Mouse (Mus musculus): Measurements from ENCODE around the gene Fsip1. TPM values are rescaled to one million over a fixed set of nuclear protein-coding genes. Genes with fewer than 3 reads are reported as not detected.
A peak's percentile ranks its signal among the peaks of the same experiment; 100 is the strongest.
"Not testable (repeated sequence)": the region's sequence is repeated elsewhere in the genome, so short reads cannot be mapped to it uniquely, and the experiment has no call there.

Fsip1 gene
- 0.79 and 1.5 TPM in 2 replicates for polyA plus RNA-seq (2015; fragmentation: Nextera tagmentation; extraction: Ambion mirVana)

DNA sequence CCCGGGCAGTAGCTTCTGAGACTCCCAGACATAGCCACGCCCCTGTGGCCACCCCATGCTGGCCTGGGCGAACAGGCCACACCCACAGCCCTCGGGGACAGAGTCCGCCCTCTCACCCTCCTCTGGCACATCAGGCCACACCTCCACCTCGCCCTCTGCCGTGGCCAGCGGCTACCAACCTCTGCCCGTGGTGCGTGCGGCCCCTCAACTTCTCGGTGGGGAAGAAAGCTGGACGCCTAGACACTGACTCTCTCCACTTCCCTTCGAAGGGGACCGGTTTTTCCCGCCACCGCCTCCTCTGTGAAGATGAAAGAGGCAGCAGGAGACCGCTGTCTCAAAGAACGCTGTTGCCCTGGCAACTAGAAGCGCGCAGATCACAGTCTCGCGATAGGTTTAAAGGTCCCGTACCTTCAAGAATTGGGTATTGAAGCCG lies at the start of gene Fsip1:
Gene Fsip1, minus strand, starts transcription at position 346 of the 433 bp plus-strand sequence.
- Histone ChIP-seq H3K27me3 (no peaks in the 10 kb centered on the region), H3K9ac (peak within 1 kb of the TSS; percentile 62; the same call in 1 of the 2 replicates), H3K4me1 (peaks cover 4% of the 10 kb centered on the region; the same call in 1 of the 2 replicates), H3K36me3 (no peaks in the 10 kb centered on the region), H3K4me2 (peak within 1 kb of the TSS; percentile 71), H3K4me3 (peak within 1 kb of the TSS; percentile 46), H3K9me3 (no peaks in the 10 kb centered on the region), H3K27ac (no peak within 1 kb of the TSS)
- peak; percentile 84; the same call in 1 of the 2 replicates for ATAC-seq (ENCODE audit: insufficient number of reproducible peaks, insufficient read depth, low FRiP score, low TSS enrichment, low read depth)
- WGBS: 2% methylated on average over 25 of the region's 25 CpGs

DNA sequence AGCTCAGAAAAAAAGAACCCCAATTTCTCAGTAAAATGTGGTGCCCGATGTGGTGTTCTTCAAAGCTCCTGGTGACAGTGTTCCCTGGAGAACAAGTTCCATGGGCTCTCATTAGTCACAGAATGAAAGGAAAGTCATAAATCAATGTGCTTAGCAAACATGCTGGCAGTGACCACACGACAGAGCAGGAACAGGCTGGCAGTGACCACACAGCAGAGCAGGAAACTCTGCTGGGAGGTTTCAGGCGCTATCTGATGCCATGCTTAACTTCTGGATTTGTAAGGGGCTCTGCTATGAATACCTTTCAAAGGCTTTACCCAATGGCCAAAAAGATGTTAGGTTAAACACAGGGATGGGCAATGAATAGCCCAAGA lies 49.7 kb upstream of the Fsip1 start:
- ATAC-seq (ENCODE audit: insufficient number of reproducible peaks, insufficient read depth, low FRiP score, low TSS enrichment, low read depth): no peak
- Histone ChIP-seq H3K36me3 (no peaks in the 10 kb centered on the region), H3K4me3 (no peak overlapping the region), H3K9me3 (no peaks in the 10 kb centered on the region), H3K9ac (no peak overlapping the region), H3K4me2 (no peak overlapping the region), H3K27me3 (no peaks in the 10 kb centered on the region), H3K27ac (no peak overlapping the region), H3K4me1 (no peaks in the 10 kb centered on the region)
- WGBS: 59% methylated on average over 3 of the region's 3 CpGs

DNA sequence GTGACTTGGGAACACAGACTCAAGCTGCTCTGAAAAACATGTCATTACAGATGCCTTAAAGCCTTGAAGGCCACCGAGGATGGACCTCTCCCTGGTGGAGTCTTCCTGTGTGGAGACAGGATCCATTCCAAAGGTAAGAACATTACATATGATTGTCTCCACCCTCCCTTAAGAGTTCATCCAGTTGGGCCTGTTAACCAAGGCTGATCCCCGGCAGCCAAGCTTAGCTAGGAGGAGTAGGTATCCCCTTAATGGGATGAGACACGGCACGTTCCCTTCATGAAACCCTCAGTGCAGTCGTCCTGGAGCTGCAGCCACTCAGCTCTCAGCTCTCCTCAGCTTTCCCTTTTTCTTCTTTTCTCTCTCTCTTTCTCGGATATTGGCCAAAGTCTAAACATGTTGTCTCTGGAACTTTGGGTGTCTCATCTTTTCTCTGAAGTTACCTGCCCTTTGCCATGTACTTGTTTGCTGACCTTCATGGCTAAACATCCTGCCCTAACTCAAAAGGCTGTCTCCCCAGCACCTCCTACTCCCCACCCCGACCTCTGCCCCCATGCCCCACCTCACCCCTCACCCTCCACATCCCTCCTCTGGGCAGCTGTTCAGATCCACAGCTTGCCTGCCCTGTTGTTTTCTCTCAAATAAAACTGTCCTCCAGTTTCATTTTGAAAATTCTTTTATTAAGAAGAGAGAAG lies 49.2 kb upstream of the Fsip1 start:
- Histone ChIP-seq H3K9ac (no peak overlapping the region), H3K27me3 (no peaks in the 10 kb centered on the region), H3K4me1 (no peaks in the 10 kb centered on the region), H3K9me3 (no peaks in the 10 kb centered on the region), H3K36me3 (no peaks in the 10 kb centered on the region), H3K4me2 (no peak overlapping the region), H3K27ac (no peak overlapping the region), H3K4me3 (no peak overlapping the region)
- 83% methylated on average over 7 of the region's 7 CpGs for WGBS
- ATAC-seq (ENCODE audit: insufficient number of reproducible peaks, insufficient read depth, low FRiP score, low TSS enrichment, low read depth): no peak

DNA sequence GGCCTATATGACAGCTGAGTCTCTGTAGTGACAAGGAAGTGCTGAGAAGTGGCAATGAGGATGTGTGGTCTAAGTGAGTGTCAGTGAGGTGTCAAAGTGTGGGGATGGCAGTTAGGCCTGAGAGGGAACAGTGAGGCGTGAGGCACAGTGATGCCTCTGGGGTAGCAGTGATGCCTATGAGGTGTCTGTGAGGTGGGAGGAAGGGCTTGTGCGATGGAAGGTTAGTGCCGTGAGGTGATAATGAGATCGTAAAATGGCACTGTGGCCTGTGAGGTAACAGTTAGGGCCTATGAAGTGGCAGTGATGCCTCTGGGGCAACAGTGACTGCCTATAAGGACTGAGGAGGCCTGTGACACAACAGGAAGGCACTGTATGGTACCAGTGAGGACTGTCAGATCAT lies 46.7 kb upstream of the Fsip1 start:
- no peaks in the 10 kb centered on the region for H3K9me3 ChIP-seq
- H3K27ac ChIP-seq: no peak overlapping the region
- H3K36me3 ChIP-seq: no peaks in the 10 kb centered on the region
- H3K9ac ChIP-seq: no peak overlapping the region
- no peak for ATAC-seq (ENCODE audit: insufficient number of reproducible peaks, insufficient read depth, low FRiP score, low TSS enrichment, low read depth)
- no peak overlapping the region for H3K4me3 ChIP-seq
- 88% methylated on average over 4 of the region's 4 CpGs for WGBS
- no peaks in the 10 kb centered on the region for H3K4me1 ChIP-seq
- no peaks in the 10 kb centered on the region for H3K27me3 ChIP-seq
- H3K4me2 ChIP-seq: no peak overlapping the region

DNA sequence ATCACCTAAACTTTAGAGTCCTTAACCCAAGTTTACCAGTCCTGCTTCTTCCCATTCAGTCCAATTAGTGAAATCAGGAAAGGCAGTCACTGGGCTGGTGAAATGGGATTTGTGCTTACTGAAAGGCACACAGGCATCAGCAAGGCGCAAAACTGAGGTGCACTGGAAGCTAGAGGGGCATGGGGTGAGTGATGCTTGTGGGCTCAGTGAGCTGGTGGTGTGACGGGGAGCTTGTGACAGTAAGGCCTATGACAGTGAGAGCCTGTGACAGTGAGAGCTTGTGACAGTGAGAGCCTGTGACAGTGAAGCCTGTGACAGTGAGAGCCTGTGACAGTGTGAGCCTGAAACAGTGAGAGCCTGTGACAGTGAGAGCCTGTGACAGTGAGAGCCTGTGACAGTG lies 44.9 kb upstream of the Fsip1 start:
- Histone ChIP-seq H3K27me3 (no peaks in the 10 kb centered on the region), H3K4me3 (no peak overlapping the region), H3K9ac (no peak overlapping the region), H3K4me2 (no peak overlapping the region), H3K27ac (no peak overlapping the region), H3K9me3 (no peaks in the 10 kb centered on the region), H3K36me3 (no peaks in the 10 kb centered on the region), H3K4me1 (no peaks in the 10 kb centered on the region)
- WGBS: 74% methylated on average over 2 of the region's 2 CpGs
- ATAC-seq (ENCODE audit: insufficient number of reproducible peaks, insufficient read depth, low FRiP score, low TSS enrichment, low read depth): no peak

DNA sequence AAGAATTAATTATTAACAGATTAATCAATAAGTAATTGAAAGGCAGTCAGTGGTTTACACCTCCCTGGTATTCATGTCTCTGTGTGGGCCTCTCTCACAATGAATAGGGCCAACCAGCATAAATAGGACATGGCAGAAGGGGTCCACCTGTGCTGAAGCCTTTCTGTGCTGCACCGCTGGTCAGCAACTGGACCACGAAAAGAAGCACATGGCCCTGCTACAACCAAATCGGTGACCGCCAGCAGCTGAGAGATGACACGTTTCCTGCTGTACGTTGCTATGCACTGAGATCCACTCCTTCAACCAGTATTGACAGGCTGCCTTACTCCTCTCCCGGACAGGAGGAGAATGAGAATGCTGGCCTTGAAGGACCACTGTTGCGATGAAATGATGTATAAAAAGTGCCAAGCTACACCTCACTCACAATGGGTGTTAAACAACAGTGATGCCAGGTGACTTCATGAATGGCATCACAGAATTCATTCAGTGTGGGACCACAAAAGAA lies 44.3 kb upstream of the Fsip1 start:
- Histone ChIP-seq H3K27me3 (no peaks in the 10 kb centered on the region), H3K36me3 (no peaks in the 10 kb centered on the region), H3K4me3 (no peak overlapping the region), H3K9me3 (no peaks in the 10 kb centered on the region), H3K9ac (no peak overlapping the region), H3K4me1 (no peaks in the 10 kb centered on the region), H3K4me2 (no peak overlapping the region), H3K27ac (no peak overlapping the region)
- WGBS: 87% methylated on average over 8 of the region's 8 CpGs
- no peak for ATAC-seq (ENCODE audit: insufficient number of reproducible peaks, insufficient read depth, low FRiP score, low TSS enrichment, low read depth)

DNA sequence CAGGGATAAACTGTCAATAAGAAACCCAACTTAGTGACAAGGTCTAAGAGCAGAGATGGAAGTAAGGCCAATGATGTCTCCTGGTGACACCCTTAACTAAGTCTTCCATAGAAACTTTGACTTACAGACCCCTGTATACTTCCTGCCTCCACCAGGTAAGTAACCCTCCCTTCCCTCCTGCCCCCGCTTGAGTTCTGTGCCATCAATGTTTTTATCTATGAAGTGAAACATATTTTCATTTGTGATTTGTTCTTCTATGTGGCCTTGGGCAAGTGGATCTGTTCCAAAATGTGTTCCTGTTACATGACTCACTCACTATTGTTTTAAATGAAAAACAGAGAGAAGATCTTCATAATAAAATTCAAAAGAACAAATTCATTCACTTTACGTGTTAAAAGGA lies 43.2 kb upstream of the Fsip1 start:
- H3K27me3 ChIP-seq: no peaks in the 10 kb centered on the region
- no peaks in the 10 kb centered on the region for H3K9me3 ChIP-seq
- no peak overlapping the region for H3K4me2 ChIP-seq
- H3K4me3 ChIP-seq: no peak overlapping the region
- WGBS: 83% methylated on average over 2 of the region's 2 CpGs
- H3K36me3 ChIP-seq: no peaks in the 10 kb centered on the region
- H3K27ac ChIP-seq: no peak overlapping the region
- no peak overlapping the region for H3K9ac ChIP-seq
- ATAC-seq (ENCODE audit: insufficient number of reproducible peaks, insufficient read depth, low FRiP score, low TSS enrichment, low read depth): no peak
- H3K4me1 ChIP-seq: no peaks in the 10 kb centered on the region

DNA sequence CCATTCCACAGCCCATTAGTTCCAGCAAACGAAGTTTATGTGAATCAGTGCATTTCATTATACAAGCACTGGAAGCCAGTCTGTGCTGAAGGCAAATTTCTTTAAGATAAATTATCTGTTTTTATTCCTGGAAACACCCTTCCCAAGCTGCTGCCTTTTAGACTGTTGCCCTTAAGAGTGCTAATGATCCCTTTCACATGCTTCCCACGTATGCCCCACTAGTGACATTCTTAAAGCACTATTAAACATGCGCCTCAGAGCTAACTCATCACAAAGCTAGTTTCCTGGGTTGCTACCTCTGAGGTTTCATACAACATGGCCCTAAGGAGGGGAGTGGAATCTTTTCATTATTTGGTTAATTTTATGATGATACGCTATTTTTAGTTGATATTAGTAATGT lies 41.8 kb upstream of the Fsip1 start:
- ATAC-seq (ENCODE audit: insufficient number of reproducible peaks, insufficient read depth, low FRiP score, low TSS enrichment, low read depth): no peak

DNA sequence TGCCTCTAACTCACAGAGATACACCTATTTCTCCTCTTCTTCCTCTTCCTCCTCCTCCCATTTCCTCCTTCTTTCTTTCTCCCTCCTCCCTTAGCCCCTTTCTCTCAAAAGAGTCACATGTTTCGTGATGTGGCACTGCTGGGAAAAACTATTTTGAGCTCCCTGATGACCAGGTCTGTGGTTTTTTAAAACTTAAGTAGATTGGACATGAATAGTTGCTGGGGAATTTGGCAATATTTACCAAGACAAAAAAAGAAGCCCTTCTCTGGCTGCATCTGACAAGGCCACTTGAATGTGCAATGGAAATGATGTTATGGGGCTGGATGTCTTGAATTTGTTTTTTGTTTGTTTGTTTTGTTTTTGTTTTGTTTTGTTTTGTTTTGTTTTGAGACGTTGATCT lies 41.2 kb upstream of the Fsip1 start:
- no peak overlapping the region for H3K27ac ChIP-seq
- no peaks in the 10 kb centered on the region for H3K27me3 ChIP-seq
- 65% methylated on average over 2 of the region's 2 CpGs for WGBS
- H3K4me1 ChIP-seq: no peaks in the 10 kb centered on the region
- no peak overlapping the region for H3K4me3 ChIP-seq
- H3K4me2 ChIP-seq: no peak overlapping the region
- H3K36me3 ChIP-seq: no peaks in the 10 kb centered on the region
- no peak for ATAC-seq (ENCODE audit: insufficient number of reproducible peaks, insufficient read depth, low FRiP score, low TSS enrichment, low read depth)
- no peak overlapping the region for H3K9ac ChIP-seq
- no peaks in the 10 kb centered on the region for H3K9me3 ChIP-seq

More for the DNA sequence above, 41.8 kb upstream of the Fsip1 start:
- Histone ChIP-seq H3K4me2 (no peak overlapping the region), H3K9me3 (no peaks in the 10 kb centered on the region), H3K9ac (no peak overlapping the region), H3K27me3 (no peaks in the 10 kb centered on the region), H3K4me1 (no peaks in the 10 kb centered on the region), H3K36me3 (no peaks in the 10 kb centered on the region), H3K4me3 (no peak overlapping the region), H3K27ac (no peak overlapping the region)
- WGBS: 82% methylated on average over 4 of the region's 4 CpGs

DNA sequence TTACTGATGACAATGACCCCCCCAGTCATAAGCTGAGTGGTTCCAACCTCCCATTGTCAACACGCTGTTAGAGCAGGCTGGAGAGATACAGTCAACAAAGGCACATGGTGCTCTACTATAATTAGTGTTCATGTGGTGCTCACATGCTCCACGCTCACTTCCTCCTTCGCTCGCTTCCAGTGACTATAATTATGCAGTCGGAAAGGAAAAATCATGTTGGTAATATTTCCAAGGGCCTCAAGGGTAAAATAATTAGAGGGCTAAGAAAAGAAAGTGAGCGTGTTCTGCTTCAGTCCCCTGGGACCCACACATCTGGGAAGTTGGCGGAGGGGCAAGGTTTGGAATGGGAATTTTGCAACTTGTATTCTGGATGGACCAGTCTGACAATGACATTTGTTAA lies 38.7 kb upstream of the Fsip1 start:
- H3K9ac ChIP-seq: no peak overlapping the region
- H3K9me3 ChIP-seq: no peaks in the 10 kb centered on the region
- H3K4me1 ChIP-seq: no peaks in the 10 kb centered on the region
- ATAC-seq (ENCODE audit: insufficient number of reproducible peaks, insufficient read depth, low FRiP score, low TSS enrichment, low read depth): no peak
- no peak overlapping the region for H3K4me2 ChIP-seq
- no peak overlapping the region for H3K27ac ChIP-seq
- no peaks in the 10 kb centered on the region for H3K36me3 ChIP-seq
- H3K27me3 ChIP-seq: no peaks in the 10 kb centered on the region
- 41% methylated on average over 7 of the region's 7 CpGs for WGBS
- H3K4me3 ChIP-seq: no peak overlapping the region

DNA sequence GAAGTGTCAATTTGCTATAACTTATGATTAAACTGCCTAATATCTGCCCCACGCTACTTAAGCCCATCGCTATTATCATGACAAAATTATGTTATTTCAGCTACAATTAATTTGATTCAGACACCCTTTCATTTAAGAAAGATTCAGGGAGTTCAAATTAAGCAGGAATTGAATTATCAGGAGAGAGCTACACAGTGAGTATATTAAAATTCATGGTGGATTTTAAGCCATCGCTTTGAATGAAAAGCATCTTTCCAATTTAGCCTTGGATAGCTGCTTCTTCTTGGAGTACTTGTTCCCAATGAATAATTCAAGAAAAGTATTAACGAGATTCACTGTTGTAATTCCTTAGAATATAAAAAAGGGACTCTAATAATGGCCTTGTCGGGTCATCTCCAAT lies 36.8 kb upstream of the Fsip1 start:
- 86% methylated on average over 5 of the region's 5 CpGs for WGBS

DNA sequence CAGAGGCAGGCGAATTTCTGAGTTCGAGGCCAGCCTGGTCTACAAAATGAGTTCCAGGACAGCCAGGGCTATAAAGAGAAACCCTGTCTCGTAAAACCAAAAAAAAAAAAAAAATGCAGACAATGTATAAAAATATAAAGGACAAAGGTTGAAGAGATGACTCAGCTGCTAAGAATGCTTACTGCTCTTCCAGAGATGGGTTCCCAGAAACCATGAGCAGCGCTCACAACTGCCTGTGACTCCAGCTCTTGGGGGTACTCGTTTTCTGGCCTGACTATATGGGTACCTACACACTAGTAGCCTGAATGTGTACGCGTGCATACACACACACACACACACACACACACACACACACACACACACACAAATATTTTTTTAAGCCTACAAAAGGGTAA lies 32.3 kb upstream of the Fsip1 start:
- ATAC-seq (ENCODE audit: insufficient number of reproducible peaks, insufficient read depth, low FRiP score, low TSS enrichment, low read depth): not testable (repeated sequence)

More for the DNA sequence above, 36.8 kb upstream of the Fsip1 start:
- Histone ChIP-seq H3K9me3 (no peaks in the 10 kb centered on the region), H3K27ac (no peak overlapping the region), H3K4me1 (no peaks in the 10 kb centered on the region), H3K36me3 (no peaks in the 10 kb centered on the region), H3K4me3 (no peak overlapping the region), H3K27me3 (no peaks in the 10 kb centered on the region), H3K4me2 (no peak overlapping the region), H3K9ac (no peak overlapping the region)
- no peak for ATAC-seq (ENCODE audit: insufficient number of reproducible peaks, insufficient read depth, low FRiP score, low TSS enrichment, low read depth)

More for the DNA sequence above, 32.3 kb upstream of the Fsip1 start:
- H3K4me1 ChIP-seq, H3K27ac ChIP-seq, H3K4me3 ChIP-seq, H3K4me2 ChIP-seq, H3K36me3 ChIP-seq, H3K9ac ChIP-seq, H3K9me3 ChIP-seq, H3K27me3 ChIP-seq: not testable (repeated sequence)
- WGBS: 82% methylated on average over 7 of the region's 7 CpGs
